Mouse (Mus musculus) MEL (cell line): ENCODE results near the gene Zgrf1. TPM values are rescaled to one million over a fixed set of nuclear protein-coding genes. Genes with fewer than 3 reads are reported as not detected.

Source experiments
- DNase-seq: peaks from one replicate; pipeline ENCODE4 v3.0.0; 2011; ENCODE audit warnings: low read depth, low spot score
- H3K27ac ChIP-seq: 2 replicates; pipeline ENCODE4 v1.5.1; 2012; ENCODE audit warnings: low read depth, mild to moderate bottlenecking, control low read depth, low read length, moderate library complexity; ENCODE audit not compliant: control insufficient read depth
- H3K27me3 ChIP-seq, 2 experiments: fragments of 150-350 bp in 1 of 2; sonication (generic) in 1 of 2; 2 replicates each; pipeline ENCODE4 v1.6.1; 2012; ENCODE audit warnings: low read length in 2 of 2, mild to moderate bottlenecking in 2 of 2, improper control_type of control experiment in 1 of 2, moderate library complexity in 1 of 2; ENCODE audit not compliant: insufficient read depth in 2 of 2, control insufficient read depth in 1 of 2
- H3K36me3 ChIP-seq, 2 experiments: 2 replicates each; pipeline ENCODE4 v1.6.1; 2012 to 2014; ENCODE audit warnings: low read length in 2 of 2, improper control_type of control experiment in 1 of 2, inconsistent platforms in 1 of 2, mild to moderate bottlenecking in 1 of 2; ENCODE audit not compliant: insufficient read depth in 2 of 2, control insufficient read depth in 1 of 2
- H3K4me1 ChIP-seq, 2 experiments: fragments of 150-350 bp in 1 of 2; sonication (generic) in 1 of 2; 2 replicates each; pipeline ENCODE4 v1.6.1; 2012; ENCODE audit warnings: low read length in 2 of 2, improper control_type of control experiment in 1 of 2, mild to moderate bottlenecking in 1 of 2; ENCODE audit not compliant: insufficient read depth in 2 of 2, control insufficient read depth in 1 of 2
- H3K4me3 ChIP-seq, 2 experiments: fragments of 150-350 bp in 1 of 2; sonication (generic) in 1 of 2; 2 replicates each; pipeline ENCODE4 v1.5.1; 2012; ENCODE audit warnings: low read depth in 2 of 2, low read length in 2 of 2, mild to moderate bottlenecking in 2 of 2, moderate library complexity in 2 of 2, control low read depth in 1 of 2, improper control_type of control experiment in 1 of 2; ENCODE audit not compliant: control insufficient read depth in 1 of 2, insufficient read depth in 1 of 2
- H3K79me2 ChIP-seq: 2 replicates; pipeline ENCODE4 v1.6.1; 2012; ENCODE audit warnings: mild to moderate bottlenecking, low read length, moderate library complexity; ENCODE audit not compliant: control insufficient read depth, poor library complexity, insufficient read depth
- H3K9ac ChIP-seq: 2 replicates; pipeline ENCODE4 v1.6.1; 2012; ENCODE audit warnings: low read depth, mild to moderate bottlenecking, control low read depth, low read length, moderate library complexity; ENCODE audit not compliant: control insufficient read depth, poor library complexity, severe bottlenecking
- H3K9me3 ChIP-seq: fragments of 150-350 bp; sonication (generic); replicated peaks from 2 replicates; pipeline ENCODE4 v1.6.1; 2012; ENCODE audit warnings: mild to moderate bottlenecking, low read length, improper control_type of control experiment, moderate library complexity; ENCODE audit not compliant: insufficient read depth
- CTCF ChIP-seq, 3 experiments: IDR thresholded peaks in 2 of 3; conservative IDR thresholded peaks in 1 of 3; 2 replicates each; pipeline ENCODE4 v1.5.1; 2011 to 2012; ENCODE audit warnings: low read length in 3 of 3, low read depth in 2 of 3, mild to moderate bottlenecking in 2 of 3, improper control_type of control experiment in 1 of 3, inconsistent platforms in 1 of 3, mixed read lengths in 1 of 3, moderate library complexity in 1 of 3; ENCODE audit not compliant: control insufficient read depth in 1 of 3, insufficient read depth in 1 of 3, poor library complexity in 1 of 3, severe bottlenecking in 1 of 3
- E2F4 ChIP-seq: IDR thresholded peaks from 2 replicates; pipeline ENCODE4 v1.6.1; 2011; ENCODE audit warnings: low read depth, low read length, improper control_type of control experiment, borderline replicate concordance
- EP300 ChIP-seq, 2 experiments: IDR thresholded peaks; 2 replicates each; pipeline ENCODE4 v1.6.1; 2011; ENCODE audit warnings: improper control_type of control experiment in 2 of 2, low read length in 2 of 2, low read depth in 1 of 2, mild to moderate bottlenecking in 1 of 2
- MXI1 ChIP-seq: IDR thresholded peaks from 2 replicates; pipeline ENCODE4 v1.6.1; 2011; ENCODE audit warnings: mild to moderate bottlenecking, low read depth, low read length, improper control_type of control experiment
- POLR2AphosphoS5 ChIP-seq: IDR thresholded peaks from 2 replicates; pipeline ENCODE4 v1.6.1; 2012; ENCODE audit warnings: low read depth, borderline replicate concordance, mild to moderate bottlenecking, inconsistent platforms, low read length, moderate library complexity, mixed read lengths
- RAD21 ChIP-seq: IDR thresholded peaks from 2 replicates; pipeline ENCODE4 v1.6.1; 2011; ENCODE audit warnings: mild to moderate bottlenecking, low read depth, low read length, improper control_type of control experiment
- SMC3 ChIP-seq: IDR thresholded peaks from 2 replicates; pipeline ENCODE4 v1.6.1; 2011; ENCODE audit warnings: low read depth, low read length, improper control_type of control experiment
- TBP ChIP-seq: IDR thresholded peaks from 2 replicates; pipeline ENCODE4 v1.8.0; 2011; ENCODE audit warnings: low read depth, low read length, improper control_type of control experiment
- UBTF ChIP-seq: IDR thresholded peaks from 2 replicates; pipeline ENCODE4 v1.6.1; 2012; ENCODE audit warnings: low read depth, mild to moderate bottlenecking, inconsistent platforms, low read length, improper control_type of control experiment, moderate library complexity, borderline replicate concordance; ENCODE audit not compliant: insufficient read depth
- ZKSCAN1 ChIP-seq: IDR thresholded peaks from 2 replicates; pipeline ENCODE4 v1.6.1; 2012; ENCODE audit warnings: low read depth, mild to moderate bottlenecking, inconsistent platforms, low read length, improper control_type of control experiment, moderate library complexity
- ZMIZ1 ChIP-seq: IDR thresholded peaks from 2 replicates; pipeline ENCODE4 v1.6.1; 2012; ENCODE audit warnings: low read depth, mild to moderate bottlenecking, inconsistent platforms, low read length, improper control_type of control experiment, moderate library complexity
- polyA plus RNA-seq, 2 experiments: library from polyadenylated mRNA; stranded (reverse) in 1 of 2; unstranded in 1 of 2; fragments of >175 nt in 1 of 2; fragments of >200 nt in 1 of 2; gene quantifications; 2 replicates each; pipeline versions ENCODE4 v1.2.1 to v1.2.4; 2012; ENCODE audit warnings: low replicate concordance in 2 of 2, low read depth in 1 of 2; ENCODE audit not compliant: insufficient read length in 2 of 2, insufficient read depth in 1 of 2, missing spikeins in 1 of 2
- total RNA-seq: library from RNA; depleted of rRNA; stranded (reverse); fragments of 300-350 nt; gene quantifications from 2 replicates; pipeline ENCODE4 v1.2.3, GENCODE M21; 2012

Gene Zgrf1
- total and polyA plus RNA-seq, 3 experiments, result 6.7 to 8.2 TPM; not detected in 1

DNA sequence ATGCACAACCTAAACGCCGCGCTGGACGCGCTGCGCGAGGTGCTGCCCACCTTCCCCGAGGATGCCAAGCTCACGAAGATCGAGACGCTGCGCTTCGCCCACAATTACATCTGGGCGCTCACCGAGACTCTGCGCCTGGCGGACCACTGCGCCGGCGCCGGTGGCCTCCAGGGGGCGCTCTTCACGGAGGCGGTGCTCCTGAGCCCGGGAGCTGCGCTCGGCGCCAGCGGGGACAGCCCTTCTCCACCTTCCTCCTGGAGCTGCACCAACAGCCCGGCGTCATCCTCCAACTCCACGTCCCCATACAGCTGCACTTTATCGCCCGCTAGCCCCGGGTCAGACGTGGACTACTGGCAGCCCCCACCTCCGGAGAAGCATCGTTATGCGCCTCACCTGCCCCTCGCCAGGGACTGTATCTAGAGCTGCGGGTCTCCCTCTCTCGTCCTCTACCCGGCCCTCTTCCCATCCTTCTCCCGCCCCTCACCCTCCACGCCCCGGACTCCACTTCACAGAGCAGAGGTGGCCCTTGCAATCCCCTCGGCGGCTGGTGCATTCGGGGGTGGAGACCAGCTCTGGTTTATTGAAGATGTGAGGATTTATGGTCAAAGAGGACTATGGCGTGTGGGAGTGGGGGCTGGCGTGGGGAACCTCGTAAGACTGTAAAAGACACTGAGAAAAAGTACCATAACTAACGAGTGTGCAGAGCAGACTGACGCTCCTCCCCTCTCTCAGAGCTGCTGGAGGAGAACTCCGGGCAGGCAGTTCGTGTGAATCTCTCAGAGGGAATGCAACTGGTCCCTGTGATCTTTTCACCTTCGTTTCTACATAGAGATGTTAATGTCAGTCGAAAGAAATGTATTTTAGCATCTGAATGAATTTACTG is 81.1 kb downstream of the Zgrf1 start:
- no peaks in the 10 kb centered on the region for H3K4me1 ChIP-seq
- peak overlapping the region in 1 of 2 experiments; percentile 13; a peak in 1 of 4 replicates for H3K4me3 ChIP-seq

DNA sequence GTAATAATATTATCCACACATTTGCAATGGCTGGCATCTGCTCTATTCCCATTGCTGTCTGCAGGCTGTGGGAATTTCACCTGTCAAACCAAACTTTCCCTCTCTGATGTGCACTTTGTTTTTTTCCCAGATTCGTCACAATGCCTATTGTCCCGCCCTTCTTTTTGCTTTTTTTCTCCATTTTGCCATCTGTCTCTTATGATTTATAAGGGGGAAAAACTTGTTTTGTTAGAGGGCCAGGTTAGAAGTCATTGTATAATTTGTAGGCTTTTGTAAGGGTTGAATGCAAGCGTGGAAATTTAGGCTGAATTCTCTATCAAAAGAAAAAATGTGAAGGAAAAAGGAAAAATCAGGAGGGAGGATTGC is 81.7 kb downstream of the Zgrf1 start:
- no peak overlapping the region for H3K9ac ChIP-seq
- no peak overlapping the region for H3K4me3 ChIP-seq
- H3K27ac ChIP-seq, result no peak overlapping the region
- no peaks in the 10 kb centered on the region for H3K79me2 ChIP-seq
- no peak for TF ChIP-seq EP300 (IDR thresholded peaks at IDR 0.05; ENCODE audit: low read depth in 1 of 2, low read length in 2 of 2)
- TF ChIP-seq TBP, result no peak
- TF ChIP-seq POLR2AphosphoS5, result no peak
- TF ChIP-seq ZMIZ1, result no peak
- no peak for TF ChIP-seq UBTF
- no peak for TF ChIP-seq E2F4
- H3K9me3 ChIP-seq, result no peaks in the 10 kb centered on the region
- no peaks in the 10 kb centered on the region for H3K4me1 ChIP-seq
- DNase-seq, result no peak
- H3K36me3 ChIP-seq, result no peaks in the 10 kb centered on the region
- H3K27me3 ChIP-seq, result peaks cover 4 to 14% of the 10 kb centered on the region in 2 experiments

More for the DNA sequence above, 81.1 kb downstream of the Zgrf1 start:
- peaks cover 4 to 14% of the 10 kb centered on the region in 2 experiments for H3K27me3 ChIP-seq
- no peak overlapping the region for H3K9ac ChIP-seq
- no peaks in the 10 kb centered on the region for H3K9me3 ChIP-seq
- no peak overlapping the region for H3K27ac ChIP-seq
- H3K79me2 ChIP-seq, result no peaks in the 10 kb centered on the region
- TF ChIP-seq MXI1 (no peak), RAD21 (peak; percentile 21; the same call in 1 of the 2 replicates), CTCF (IDR thresholded peaks at IDR 0.05 in 2 of 3, conservative IDR thresholded peaks at IDR 0.05 in 1 of 3; ENCODE audit: control insufficient read depth in 1 of 3, insufficient read depth in 1 of 3, low read depth in 2 of 3, low read length in 3 of 3, poor library complexity in 1 of 3, severe bottlenecking in 1 of 3) (peak; percentile 57 to 88 (median 68)), SMC3 (peak; percentile 55), ZKSCAN1 (no peak)
- TF ChIP-seq, all 39 proteins: peak for 3
- H3K36me3 ChIP-seq, result no peaks in the 10 kb centered on the region
- peak; percentile 63 for DNase-seq
